Mouse (Mus musculus) c-Kit-positive CD71-negative TER-119-negative erythroid progenitor cells, embryonic 14.5 days (primary cell): ENCODE measurements around the gene Crim1.

Experiments used
- DNase-seq: peaks from one replicate; pipeline ENCODE4 v3.0.0-alpha.2; 2013; ENCODE audit warnings: low read depth

Gene Crim1

GRCm38 (mm10) chr17:78374756-78375155, 174.7 kb downstream of the Crim1 start:
- no peak for DNase-seq

- DNase-seq, result no peak
Measured at GRCm38 (mm10) chr17:78376587-78376986, 176.5 kb downstream of the Crim1 start.

DNA sequence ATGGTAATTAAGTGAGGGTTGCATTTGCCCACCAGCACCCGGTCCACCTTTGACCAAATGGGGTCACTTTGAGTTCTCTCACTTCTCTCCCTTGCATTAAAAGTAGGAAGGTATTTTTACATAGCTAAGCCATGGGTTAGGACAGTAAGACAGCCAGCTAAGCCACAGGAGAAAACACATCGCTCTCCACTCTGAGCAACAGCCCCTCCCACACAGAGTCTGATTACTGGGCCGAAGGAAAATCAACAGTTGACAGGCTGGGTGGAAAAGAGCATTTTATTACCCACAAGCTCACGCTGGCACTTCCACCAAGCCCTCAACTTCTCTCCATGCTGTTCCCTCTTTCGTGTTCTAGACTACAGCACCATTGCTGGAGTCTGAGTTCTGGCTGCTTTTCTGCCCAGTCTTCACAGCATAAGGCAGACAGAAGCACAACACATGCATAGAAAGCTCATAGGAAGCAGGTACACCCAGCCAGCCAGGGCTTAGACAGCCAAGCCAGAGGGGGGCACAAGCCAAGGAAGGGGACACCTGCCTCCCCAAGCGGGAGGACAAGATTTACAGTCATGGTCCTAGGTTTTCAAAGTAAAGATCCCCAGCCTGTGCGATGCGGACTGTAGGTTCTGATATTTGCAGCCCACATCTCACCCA, 179.2 kb downstream of the Crim1 start:
- DNase-seq, result no peak

DNA sequence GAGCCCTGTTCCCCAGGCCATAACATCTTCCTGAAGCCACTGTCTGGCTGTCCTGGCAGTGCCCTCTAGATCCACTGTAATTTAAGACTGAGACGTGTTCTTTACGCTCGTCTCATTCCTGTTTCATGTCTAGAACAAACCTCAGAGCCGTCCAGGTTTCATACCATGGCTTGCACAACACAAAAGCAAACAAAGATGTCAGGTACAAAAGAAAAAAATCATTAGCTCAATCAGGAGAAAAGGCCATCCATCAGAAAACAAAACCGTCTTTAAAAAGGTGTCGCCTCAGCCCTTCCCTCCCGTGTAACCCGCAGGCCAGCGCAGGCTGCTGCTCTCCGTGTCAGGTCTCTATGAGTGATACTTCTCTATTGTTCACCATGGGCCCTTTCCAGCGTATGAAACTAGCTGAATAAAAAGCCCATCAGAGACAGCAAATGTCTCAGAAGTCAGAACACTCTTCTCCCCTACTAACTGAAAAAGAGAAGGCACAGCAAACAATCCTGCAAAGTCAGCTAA, 179.7 kb downstream of the Crim1 start:
- DNase-seq, result no peak

GRCm38 (mm10) chr17:78382321-78382720, 182.3 kb downstream of the Crim1 start:
- no peak for DNase-seq

GRCm38 (mm10) chr17:78387665-78388064, 187.6 kb downstream of the Crim1 start:
- DNase-seq, result no peak

GRCm38 (mm10) chr17:78388101-78388847, 188.2 kb downstream of the Crim1 start:
- no peak for DNase-seq

DNA sequence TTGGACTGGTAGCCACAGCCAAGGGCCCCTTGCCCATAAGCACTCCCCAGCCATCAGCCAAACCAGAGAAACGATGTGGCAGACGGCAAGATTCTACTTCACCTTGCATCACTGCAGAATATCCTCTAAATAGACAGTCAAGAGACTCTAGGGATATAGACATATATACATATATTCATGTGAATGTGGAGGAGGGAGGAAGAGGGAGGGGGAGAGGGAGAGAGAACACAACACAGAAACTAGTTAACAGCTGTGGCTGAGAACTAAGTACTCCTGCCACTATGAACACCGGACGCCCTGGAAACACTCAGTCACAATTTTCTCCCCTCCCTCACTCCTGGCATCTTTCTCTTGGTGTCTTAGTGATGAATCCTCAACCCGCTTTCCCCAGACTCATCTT, 189.5 kb downstream of the Crim1 start:
- DNase-seq, result no peak

GRCm38 (mm10) chr17:78392401-78393087, 192.5 kb downstream of the Crim1 start:
- no peak for DNase-seq

- DNase-seq, result no peak
Measured at GRCm38 (mm10) chr17:78400130-78400840, 200.2 kb downstream of the Crim1 start.

DNA sequence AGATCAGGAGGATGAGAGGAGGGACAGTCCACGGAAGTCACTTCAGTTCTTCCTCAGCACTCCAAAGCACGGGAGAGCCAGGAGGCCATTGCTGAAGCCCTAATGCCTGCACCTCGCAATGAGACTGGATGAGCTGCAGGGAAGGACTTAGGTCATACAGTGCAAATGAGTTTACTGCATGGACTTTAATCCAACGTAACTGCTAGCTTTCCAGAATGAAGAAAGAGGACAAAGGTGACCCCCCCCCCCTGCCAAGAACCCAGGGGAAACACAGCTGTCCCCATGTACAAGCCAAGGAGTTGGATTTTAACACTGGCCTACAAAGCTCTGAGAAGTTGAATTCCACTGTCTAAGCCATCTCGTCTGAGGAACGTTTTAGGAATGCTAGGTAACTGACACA, 201.3 kb downstream of the Crim1 start:
- no peak for DNase-seq

DNA sequence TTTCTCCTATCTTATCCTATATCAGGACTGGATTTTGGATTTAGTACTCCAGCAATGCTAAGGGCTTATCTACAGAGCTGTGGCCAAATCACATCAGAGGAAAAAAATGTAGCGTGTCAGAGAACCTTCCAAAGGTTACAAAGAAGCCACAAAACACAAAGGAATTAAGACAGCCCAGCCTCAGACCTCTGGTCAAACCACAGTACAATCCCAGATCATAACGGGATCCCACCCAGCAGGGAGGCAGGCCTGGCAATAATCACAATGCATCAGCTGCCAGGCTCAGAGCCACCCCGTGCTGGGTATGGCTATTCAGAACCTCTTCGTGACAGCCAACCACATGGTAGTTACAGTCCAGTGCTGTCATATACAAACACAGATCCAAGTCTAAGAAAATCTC, 201.7 kb downstream of the Crim1 start:
- no peak for DNase-seq

DNA sequence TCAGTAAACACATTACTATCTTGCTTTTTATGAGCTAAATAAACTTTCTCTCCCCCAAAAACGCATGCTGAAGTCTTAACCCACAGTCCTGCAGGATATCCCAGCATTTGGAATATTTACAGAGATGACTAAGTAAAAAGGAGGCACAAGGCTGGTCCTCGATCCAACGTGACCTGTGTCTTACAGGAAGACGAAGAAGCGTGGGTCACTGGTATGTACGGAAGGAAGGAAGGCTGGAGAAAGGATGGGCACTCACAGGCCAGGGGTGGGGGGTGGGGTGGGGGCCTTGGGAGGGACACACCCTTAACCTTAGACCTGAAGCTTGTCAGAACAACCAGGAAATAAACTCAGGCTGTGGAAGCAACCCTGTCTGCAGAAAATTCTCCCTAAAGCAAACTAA, 202.1 kb downstream of the Crim1 start:
- no peak for DNase-seq

GRCm38 (mm10) chr17:78403229-78403628, 203.2 kb downstream of the Crim1 start:
- DNase-seq, result no peak

GRCm38 (mm10) chr17:78403804-78404203, 203.8 kb downstream of the Crim1 start:
- DNase-seq, result no peak

DNA sequence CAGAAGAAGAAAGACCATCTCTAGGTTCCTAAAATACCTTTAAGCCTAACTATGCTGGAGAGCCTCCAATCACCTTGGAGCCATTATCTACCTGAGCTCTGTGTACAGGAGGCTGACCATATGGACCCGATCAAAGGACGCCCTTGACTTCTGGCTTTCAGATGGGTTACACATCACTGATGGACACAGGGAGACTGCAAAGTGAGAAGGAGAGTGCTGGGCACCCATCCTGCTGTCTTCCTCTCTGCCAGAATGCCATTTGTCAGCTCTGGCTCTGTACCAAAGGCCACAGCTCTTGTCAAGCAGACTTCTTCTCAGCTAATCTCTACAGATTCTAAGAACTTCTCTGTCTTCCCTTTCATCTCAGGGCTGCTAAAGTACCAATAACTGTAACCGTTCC, 205.3 kb downstream of the Crim1 start:
- no peak for DNase-seq

- DNase-seq, result no peak
Measured at GRCm38 (mm10) chr17:78406854-78407253, 206.8 kb downstream of the Crim1 start.

DNA sequence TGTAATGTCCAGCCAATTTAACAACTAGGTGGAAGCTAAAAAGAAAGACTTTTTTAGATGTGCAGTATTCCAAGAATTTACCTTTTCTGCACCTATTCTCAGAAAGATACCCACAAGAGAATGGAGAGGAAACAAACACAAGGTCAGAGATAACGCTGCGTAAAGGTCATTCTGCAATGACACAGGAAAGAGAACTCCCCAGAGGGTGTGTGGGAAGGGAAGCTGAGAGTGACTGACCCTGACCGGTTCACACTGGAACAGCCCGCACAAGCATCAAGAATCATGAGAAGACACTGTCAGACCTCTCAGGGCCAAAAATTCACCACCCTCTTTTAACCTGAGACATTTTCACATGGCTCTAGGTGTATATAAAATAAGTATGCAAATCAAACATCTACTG, 207.5 kb downstream of the Crim1 start:
- no peak for DNase-seq

- no peak for DNase-seq
Measured at GRCm38 (mm10) chr17:78408386-78408785, 208.3 kb downstream of the Crim1 start.

- no peak for DNase-seq
Measured at GRCm38 (mm10) chr17:78409900-78410299, 209.9 kb downstream of the Crim1 start.

DNA sequence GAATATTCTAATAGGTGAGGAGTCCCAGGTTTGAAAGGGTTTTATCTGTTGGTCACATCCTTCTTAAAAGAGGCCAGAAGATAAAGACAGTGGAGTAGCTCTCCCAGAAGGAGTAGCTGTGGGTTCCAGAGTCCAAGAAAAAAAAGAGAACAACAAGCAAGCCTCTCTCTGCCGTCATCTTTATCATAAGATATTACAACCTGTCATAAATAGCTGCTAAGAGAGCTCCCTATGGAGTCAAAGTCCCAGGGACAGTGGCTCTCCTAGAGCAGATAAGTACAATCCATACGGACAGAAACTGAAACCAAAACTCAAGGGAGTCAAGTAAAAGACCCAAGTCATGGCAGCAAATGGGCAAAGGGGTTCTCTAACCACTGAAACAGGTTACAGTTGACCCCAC, 215.2 kb downstream of the Crim1 start:
- no peak for DNase-seq
